Mouse (Mus musculus) ovary, postnatal 36 days (tissue): ENCODE results near the gene Eif4e3.

Experiments
- DNase-seq: peaks from one replicate; pipeline ENCODE4 v3.0.0; 2022; ENCODE audit warnings: low spot score, mixed read lengths

Eif4e3 gene

DNA sequence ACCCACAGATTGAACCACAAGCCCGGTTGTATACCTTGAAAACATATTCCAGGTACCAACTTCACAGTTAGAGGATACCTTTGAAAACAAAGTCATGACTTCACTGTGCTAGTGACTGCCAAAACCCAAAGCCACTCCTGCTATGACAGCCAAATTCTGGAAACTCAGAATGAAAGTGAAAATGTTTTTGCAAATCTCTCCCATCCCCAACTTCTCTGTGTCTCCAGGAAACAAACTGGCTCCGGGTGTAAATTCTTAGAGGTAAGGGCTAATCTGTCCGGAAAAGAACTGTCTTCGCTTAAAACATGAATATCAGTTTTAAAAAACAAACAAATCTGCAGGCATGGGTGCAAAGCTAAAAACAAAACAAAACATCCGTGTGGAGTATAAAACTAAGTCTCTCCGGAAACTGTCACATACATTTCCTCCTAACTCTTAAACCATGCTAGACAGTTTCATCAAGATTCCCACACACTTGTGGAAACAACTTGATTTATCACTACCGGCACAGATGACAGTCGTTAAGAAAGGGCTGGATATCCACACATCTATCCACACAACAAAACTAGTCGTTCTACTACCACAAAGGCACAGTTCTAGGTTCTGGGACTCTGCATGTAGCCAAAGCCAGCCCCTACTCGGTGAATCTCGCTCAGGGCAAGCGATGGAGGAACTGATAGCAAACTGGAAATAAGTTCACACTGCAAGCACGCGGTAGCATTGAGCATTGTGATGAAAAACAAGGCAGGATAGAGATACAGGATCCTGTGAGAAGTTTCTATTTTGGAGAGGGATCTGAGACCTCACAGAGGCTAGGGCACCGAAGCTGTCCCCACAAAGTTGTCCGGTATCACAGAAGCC lies 884 bp downstream of the Eif4e3 start:
- no peak for DNase-seq

DNA sequence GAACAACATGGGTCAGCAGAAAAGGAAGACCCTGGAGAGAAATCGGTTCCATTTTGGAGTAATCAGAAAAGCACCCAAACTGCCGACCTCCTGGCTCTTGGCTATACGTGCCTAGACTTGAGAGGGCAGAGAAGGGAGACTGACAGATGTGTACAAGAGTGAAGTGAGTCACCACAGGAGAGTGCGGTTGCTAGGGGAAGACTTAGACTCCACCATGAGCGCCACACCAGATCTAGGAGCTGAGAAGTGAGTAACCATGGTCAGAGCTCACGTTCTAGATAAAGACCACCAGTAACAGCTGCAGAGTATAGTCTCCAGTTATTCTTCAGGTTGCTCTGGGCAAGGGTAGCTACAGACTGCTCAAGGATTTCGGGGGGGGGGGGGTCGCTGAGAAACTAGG lies 3.3 kb downstream of the Eif4e3 start:
- DNase-seq, result no peak

DNA sequence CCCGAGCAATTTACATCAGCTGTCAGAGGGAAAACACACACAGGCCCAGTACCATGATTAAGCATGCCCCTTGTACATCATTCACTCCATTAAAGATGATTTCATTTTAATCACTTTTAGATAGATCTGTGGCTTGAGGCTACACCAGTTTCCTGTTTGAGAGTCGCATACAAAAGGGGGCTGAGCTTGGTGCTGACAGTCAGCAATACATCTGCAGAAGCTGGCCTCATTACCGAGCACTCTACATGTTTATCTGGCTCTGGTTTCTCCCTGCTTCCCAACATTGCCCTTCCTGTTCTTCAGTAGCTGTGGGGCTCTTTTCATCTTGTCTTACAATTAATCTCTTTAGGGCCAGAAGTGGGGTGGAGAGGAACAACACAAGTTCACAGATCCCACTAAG lies 6.1 kb downstream of the Eif4e3 start:
- no peak for DNase-seq

DNA sequence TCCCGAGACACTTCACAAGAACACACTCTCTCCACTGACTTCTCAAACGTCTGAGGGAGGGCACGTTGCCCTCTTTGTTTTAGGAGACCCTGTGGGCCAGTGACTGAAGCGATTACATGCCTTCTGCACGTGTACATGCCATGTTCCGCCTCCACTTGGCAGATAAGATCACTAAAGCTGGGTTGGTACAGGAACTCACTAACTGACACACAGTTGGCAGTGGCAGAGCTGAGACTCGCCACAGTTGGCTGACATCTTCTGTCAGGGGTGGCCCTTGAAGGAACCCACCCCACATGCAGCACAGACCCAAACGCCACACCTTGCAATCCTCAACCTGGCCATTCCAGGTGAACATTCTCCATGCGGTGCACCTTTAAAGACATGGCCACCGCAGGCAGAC lies 8.0 kb downstream of the Eif4e3 start:
- no peak for DNase-seq

DNA sequence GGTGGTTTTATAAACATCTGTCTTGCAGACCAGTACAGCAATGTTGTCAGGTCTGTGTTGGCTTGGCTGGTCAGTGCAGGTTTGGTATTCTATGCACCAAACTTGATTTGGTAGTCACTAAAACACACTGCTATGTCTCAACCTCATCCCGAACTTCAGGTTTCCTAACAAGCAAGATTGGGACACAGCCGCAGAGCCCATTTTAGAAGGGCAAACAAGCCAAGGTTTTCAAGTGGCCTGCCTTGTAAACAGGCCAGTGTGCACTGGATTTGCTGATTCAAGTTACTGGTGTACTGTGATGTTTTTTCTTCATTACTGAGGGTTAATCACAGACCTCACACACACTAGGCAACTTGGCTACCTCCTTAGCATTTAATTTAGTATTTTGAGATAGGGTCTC lies 10.5 kb downstream of the Eif4e3 start:
- no peak for DNase-seq

DNA sequence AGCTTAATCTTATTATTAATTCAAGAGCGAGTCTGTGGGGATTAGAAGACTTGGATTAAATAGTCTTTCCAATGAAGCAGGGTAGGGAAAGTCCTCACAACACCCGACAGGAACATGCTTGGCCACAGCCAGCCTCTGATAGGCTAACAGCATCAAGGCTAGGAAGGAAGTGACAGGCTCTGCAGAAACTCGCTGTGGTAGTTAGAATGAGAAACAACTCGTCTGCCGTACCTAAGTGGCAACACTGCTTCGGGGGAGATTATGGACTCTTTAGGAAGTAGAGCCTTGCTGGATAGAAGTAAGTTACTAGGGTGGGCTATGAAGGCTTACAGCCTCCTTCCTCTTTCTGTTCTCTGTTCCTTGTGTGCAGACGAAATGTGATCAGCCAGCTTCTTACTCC lies 11.1 kb downstream of the Eif4e3 start:
- no peak for DNase-seq

DNA sequence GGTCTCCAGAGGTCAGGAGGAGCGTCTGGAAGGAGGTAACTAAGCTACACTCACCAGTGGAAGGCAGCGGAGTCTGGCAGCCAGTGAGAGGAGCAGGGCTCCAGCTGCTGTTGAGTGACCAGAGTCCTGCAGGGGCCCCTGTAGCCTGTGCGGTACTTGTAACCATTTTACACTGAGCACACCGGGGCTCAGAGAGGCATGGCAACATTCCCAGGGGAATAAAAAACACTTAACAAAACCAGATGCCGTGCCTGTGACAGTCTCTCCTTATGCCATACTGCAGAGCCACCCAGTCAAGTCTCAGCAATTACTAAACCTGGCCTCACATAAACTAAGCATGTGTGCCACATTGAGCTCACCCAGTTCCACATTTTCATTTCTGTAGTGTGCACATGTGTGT lies 12.2 kb downstream of the Eif4e3 start:
- no peak for DNase-seq

DNA sequence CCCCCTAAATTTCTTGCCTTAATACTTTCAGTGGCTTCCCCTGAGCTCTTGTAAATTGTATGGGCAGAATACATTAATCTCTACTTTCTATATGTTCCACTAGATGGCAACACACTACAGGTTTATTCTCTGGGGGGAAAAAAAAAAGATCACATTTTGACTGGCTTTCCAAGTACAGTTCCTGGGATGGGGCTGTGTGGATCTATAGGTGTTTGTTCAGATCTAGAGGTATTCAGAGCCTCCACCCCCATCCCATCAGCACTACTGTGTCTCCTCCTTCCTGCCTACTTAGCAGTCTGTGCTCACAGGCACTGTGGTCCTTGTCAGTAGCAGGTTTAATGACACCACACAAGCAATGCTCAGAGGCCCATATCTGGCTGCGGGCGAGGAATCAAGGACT lies 14.2 kb downstream of the Eif4e3 start:
- DNase-seq, result no peak

DNA sequence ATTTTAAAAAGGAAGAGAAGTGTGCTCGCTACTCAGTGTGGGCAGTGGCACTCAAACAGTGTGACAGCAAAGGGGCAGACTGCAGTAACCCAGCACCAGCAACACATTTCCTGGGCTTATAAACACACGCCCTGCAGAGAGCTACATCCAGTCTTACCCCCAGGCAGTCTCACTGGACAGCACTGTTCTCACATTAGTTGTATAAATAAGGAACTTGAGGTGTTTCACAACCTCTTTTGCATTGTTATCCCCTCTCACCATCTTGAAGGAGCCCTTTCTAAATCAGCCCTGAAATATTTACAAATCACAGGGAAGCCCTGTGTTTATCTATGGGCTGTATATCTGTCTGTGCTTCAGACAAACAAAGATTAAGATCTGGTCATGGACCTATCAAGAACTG lies 17.3 kb downstream of the Eif4e3 start:
- no peak for DNase-seq

DNA sequence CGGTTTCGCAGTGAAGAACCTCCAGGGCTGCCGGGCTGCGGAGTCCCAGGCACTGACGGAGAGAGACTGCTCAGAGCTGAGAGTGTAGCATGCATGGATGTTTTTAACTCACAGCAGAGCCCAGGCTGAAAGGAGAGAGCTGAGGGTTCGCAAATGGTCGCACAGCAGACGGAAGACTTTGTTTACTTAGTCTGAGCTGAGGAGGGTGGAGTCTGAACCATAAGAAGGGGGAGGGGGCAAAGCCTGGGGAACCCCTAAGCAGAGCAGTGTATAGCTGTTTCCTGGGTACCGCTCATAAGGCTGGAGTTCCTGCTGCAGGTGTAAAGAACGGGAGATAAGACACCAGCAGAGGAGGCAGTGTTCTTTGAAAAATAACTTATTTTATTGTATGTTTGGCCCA lies 20.2 kb downstream of the Eif4e3 start:
- DNase-seq, result no peak

DNA sequence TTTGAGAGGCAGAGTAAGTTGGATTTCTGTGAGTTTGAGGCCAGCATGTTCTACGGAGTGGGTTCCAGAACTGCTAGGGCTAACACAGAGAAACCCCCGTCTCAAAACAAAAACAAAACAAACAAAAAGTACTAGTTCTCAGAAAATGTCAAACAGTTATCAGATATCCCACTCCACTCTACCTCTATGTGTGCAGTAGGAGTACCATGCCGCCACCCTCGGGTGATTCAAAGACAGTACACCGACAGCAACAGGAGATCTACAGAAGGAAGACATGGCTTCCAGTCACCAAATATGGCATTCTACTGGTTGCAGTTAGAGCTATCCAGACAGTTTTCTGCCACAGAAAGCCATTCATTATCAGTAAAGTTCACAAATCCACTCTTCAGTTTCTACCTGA lies 21.7 kb downstream of the Eif4e3 start:
- no peak for DNase-seq

DNA sequence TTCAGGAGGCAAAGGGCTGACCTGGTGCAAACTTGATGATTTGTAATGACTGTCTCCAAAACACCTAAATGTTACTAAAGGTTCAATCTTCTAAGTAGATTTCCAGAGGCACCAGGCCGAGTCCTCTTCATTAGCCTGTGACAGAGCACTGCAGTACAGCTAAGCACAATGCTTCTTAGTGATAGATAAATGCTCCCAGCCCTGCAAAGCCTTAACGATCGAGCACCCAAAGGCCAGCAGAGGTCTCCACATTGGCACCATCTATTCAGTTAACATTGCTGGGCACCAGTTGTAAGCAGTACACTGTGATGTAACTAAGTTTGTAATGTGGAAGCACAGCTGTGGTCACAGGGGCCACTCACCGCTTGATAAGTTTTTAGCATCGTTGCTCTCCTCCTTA lies 22.2 kb downstream of the Eif4e3 start:
- DNase-seq, result no peak

DNA sequence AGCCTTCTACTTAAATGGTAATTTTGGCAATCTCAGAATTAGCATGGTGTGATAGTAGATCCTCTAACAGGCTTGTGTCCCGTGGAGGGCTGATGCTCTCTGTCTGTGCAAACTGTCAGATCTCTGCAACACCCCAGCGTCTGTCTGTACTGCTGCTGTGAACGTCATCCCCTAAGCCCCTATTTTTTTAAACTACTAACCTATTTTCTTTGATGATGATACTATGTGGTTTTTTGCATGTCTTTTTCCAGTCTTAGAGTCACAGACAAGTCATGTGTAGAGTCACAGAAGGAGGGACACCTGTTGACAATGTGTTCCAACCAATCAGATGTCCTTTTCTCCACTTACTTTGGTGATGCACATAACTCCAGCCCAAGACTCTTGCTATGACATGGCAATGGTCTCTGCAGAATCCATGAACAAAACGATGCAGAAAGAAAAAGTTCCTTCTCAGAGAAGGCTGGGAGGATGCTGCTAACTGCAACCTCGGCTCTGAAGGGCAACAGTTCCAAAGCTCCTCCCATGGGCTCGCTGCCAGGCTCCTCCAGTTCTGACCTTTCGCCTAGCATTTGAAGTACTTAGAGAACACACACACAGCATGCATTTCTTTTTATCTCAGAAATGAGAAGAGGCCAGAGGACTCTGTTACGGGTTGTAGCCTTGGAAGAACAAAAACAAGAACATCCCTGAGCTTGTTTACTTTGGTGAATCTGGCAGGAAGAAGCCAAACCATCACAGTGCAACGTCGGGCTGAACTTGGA lies 23.0 kb downstream of the Eif4e3 start:
- peak; percentile 84 for DNase-seq

DNA sequence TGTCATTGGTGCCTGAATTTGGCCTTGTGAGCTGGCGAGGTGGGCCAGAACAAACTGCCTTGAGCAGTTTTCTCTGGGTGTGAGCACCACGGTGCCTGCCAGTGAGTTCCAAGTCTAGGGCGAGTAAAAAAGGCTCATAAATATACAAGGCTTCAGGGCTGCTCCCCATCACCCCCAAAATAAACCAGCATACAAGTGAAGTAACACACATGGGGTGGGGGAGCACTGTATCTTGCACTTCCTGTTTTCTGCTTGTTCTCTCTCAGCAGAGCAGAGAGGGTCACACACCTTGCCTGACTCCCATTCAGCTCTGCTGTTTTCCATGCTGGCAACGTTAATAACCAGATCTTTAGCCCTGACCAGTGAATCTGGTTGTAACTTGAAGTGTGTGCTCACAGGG lies 29.1 kb downstream of the Eif4e3 start:
- DNase-seq, result no peak

DNA sequence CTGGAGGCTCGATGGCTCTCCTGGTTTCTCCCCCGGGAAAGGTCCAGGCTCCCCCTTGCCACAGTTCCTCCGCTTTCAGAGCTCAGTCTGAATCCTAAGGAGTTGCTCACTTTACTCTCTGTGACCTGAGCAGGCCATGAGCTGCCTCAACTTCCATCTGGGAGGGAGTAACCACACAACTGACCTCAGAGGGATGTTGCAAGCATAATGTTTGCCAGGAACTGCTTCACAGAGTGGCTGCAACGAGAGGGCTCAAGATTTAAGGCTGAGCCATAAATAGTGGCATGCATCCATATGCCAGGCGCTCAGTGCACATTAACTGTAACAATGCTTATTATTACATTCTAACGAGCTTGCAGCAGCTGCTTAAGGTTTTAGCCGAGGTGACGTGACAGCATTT lies 29.8 kb downstream of the Eif4e3 start:
- no peak for DNase-seq

DNA sequence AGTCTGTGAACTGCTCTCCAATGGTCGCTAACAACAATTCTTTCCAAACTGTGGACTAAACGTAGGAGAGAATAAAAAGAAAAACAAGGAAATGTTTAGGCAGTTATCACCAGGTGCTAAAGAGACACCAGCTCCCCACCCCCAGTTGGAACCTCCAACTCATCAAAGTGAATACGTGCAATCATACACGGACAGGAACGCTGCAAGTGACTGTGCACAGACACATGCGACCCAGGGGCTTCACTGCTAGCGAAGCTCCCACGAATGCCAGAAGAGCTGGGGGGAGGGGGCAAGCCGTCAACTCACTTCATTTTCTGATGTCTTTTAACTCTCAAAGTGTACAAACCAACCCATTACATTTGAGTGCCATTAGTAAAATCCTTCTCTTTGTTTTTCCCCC lies 30.4 kb downstream of the Eif4e3 start:
- no peak for DNase-seq

DNA sequence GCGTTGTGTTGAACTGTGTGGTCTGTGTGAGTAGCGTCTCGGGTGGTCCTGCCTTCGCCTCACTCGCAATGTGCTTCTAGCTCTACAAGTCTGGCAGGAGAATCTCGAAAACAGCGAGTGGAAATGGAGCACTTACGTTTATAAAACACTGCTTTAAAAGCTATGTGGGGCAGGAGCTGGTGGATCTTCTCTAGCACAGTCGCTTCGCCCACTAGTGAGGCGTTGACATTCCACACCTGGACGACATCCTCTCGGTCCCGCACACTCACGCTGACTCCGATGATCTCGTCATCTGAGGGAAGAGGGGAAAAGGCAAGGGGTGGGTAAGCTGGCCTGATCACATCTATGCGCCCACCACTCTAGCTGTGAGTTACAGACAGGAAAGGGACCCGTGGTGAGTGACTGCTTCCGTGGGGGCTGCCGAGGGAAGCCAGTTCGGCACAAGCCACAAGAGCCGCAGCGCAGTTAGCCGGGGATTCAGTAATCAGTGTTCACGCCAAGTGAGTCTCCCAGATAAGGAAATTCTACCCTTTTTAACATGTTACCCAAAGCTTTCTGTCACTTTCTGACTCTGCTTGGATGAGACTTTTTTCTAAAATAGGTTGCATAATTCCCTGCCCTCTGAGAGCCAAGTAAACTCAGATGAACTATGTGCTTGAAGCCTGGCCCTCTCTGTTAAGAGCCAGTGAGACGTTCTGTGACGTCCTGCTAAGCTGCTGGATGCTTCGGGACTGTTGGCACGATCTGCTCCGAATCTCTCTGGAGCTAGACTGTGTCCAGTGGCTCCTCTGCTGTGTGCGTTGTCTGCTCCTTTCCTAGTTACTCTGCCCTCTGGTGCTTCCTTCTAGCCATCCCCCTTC lies 34.2 kb downstream of the Eif4e3 start:
- no peak for DNase-seq

DNA sequence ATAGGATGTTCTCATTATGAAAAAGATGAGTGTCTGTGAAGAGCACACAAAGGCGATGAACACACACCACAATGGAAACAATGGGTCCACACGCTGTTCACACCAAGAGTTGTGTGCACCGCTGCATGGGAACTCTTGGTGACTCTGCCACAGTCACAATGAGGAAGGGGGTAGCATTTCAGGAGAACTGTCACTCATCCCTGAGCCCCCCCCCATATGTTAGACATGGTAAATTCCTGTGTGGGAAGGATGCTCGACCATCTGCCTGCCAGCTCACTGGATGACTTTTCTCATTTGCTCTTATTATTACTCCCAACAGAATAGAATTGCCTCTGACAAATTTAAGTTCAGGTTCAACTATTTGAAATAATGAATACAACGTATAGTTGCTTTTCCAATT lies 34.9 kb downstream of the Eif4e3 start:
- no peak for DNase-seq

DNA sequence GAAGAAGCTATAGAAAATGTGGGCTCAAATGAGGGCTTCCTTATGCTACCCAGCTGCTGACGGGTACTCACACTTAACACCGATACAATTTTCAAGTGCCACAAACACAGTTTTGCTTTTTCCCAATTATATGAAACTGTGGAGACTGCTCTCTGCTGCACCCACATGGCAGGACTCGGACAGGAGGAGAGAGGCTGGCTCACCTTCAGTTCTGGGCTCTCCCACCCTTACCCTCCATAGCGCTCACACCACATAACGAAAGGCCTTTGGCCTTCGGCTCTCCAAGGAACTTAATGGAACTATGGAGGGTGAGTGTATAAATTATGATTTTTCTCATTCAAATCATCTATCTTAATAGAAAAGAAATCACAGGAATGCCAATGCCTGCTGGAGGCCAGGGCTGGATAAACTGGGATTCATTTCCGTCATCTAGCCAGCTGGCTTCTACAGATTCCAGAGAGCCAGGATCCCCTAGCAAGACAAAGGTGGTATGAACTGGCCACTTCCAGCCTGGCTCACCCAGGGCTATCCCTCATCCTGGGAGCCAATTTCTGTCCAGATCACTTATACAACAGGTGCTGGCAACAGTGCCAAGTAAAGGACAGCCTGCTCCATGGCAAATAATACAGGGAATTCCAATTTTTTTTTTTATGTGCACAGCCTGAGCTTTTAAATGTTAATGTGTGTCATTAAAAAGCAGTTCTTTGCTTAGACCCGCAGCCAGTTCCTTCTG lies 36.7 kb downstream of the Eif4e3 start:
- no peak for DNase-seq

DNA sequence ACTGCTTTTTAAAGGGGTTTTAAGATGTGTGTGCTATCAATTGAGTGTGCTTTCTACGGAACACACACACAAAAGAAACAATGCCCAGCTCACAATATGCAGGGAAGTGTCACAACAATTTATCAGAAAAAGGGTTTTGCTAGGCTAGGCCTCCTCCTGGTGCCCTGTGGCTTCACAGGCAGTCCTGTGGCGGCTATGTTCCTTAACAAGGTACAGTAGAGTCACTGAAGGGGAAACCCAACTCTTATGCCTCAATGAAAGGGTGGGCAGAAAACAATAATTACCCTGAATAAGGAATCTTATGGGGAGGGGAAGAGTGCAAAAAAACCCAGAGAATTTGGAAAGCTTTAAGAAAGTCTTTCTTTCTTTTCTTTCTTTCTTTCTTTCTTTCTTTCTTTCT lies 40.2 kb downstream of the Eif4e3 start:
- DNase-seq, result no peak

DNA sequence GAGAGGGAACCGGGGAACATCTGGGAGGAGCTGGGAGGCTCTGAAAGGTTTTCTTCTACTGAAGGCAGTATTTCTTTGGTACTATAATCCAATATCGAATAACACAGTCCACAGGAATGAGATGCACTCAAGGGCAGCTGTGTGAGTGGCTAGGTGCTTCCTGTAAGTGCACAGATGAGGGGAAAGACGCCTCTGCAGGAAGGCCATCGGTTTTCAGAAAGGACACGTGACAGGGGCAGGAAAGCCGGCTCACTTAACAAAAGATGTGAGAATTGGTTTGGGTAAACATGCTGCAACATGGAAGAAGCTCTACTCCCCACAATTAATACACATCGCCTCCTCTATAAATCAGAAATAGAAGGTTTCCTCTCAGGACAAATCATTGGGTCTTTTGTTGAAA lies 40.8 kb downstream of the Eif4e3 start:
- no peak for DNase-seq

DNA sequence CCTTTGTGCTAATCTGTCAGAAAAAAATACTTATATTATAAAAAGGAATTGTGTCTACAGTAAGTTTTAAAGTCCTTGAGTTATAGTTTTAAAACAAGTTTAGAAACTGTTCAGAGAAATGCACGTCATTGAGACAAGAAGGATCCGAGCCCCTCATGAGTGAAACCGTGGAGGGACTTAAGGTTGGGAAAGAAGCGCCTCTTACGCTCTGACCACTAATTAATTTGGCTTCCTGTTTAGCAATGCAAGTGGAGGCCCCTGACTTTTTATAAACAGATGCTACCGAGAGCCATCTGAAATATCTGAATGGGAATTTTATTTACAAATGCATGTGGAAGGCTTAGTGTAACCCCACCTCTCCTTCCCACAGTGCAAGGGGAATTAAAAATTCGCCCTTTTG lies 41.3 kb downstream of the Eif4e3 start:
- no peak for DNase-seq
